Mouse (Mus musculus) cerebellum, adult 9-11 months (tissue): Measurements from ENCODE around the gene Sox5.

Experiments used
- DNase-seq: peaks from one replicate; pipeline ENCODE4 v3.0.0; 2022

The Sox5 gene

DNA sequence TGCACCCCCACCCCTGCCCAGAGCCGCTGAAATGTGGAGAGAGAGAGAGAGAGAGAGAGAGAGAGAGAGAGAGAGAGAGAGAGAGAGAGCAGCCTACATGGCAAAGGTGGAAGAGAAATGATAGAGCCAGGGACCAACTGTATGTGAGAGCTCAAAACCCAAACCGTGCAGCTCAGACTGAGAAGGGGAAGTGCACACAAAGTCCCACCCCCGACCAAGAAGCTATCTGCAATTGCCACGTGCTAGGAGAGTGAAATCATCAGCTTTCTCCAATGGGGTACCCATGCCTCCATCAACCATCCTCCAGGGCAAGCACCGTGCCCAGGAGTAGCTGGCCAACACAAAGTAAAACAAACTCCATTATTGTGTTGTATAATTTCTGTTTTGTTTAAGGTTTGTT is 220.1 kb downstream of the Sox5 start:
- no peak for DNase-seq

DNA sequence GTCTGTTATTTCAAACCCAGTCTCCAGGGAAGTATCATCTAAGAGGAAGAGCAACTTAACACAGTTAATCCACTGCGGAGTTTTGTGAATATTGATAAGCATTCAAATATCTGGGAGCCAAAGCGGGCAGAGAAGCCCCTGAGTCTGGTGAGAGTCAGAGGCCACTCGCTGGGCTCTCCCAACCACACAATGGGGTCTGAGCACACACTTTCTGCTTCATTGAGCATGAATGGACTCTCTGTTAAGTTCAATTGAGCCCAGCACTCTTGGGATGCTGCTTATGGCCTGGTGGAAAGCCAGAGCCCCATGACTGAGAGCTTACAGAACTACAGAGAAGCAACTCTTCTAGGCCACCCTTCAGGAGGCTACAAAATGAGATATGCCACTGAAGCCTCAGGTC is 221.6 kb downstream of the Sox5 start:
- no peak for DNase-seq

DNA sequence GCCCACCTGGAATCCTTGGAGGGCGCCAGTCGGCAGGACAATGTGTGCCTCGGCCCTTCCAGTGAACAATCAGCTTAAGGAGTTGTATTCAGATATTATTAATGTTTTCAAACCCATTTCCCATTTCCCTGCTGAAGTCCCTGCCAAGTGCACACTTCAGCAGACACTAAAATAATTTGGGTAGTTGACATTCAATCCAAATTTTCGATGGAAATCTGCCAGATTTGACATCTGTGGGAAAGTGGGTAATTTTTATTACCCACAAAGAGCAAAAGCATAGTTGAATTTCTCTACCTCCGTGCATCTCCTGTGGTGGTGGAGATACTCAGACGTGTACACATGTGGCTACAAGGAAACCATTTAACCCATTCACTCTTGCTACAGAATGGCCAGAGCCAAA is 228.3 kb downstream of the Sox5 start:
- no peak for DNase-seq

DNA sequence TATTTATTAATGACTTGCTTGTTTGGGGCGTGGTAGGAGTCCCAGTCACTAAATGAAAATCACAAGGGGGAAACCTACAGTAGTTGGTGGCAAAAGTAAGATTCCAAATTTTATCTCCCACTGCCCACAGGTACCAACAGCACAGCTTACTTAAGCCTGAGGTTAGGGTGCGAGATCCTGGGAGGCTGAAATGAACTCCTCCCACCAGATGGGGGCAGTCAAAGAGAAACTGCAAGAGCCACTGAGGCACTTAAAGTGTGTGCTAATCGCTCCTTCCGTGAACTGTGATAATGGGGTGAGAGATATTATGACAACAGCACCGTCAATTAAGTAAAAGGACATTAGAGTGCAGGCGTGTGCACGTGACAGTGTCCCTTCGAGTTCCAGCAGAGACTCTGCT is 232.8 kb downstream of the Sox5 start:
- no peak for DNase-seq

DNA sequence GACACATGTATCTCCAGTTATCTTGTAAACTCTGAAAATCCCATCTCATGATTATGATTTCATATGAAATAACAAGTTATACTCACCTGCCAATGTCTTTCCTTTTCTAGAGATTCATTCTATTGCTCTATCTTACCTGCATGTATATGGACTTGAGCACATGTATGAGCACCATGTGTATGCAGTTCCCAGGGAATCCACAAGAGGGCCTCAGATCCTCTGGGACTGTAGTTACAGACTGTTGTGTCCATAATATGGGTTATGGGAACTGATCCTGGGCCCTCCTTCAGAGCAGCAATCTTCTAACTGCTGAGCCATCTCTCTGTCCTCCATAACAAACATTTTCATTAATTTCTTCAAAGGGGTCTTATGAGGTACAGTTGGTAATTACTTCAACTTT is 234.6 kb downstream of the Sox5 start:
- DNase-seq: no peak

DNA sequence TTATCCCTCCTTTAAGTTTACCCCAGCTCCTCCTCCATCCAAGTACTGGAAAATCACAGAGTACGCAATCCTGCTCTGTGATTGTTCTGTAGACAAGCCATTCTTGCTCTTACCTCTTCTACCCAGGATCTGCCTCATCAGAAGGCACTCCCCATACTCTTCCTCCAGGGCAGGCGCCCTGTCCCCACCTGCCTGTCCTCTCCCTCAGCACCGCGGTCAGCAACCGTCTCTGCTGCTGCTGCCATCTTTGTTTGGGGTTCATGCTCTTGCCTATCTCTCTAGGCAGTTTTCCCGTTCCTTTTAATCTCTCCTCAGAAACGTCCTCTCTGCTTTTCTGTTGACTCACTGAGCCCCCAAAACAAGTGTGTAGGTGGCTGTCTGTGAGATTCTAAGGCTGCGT is 236.2 kb downstream of the Sox5 start:
- DNase-seq: no peak

DNA sequence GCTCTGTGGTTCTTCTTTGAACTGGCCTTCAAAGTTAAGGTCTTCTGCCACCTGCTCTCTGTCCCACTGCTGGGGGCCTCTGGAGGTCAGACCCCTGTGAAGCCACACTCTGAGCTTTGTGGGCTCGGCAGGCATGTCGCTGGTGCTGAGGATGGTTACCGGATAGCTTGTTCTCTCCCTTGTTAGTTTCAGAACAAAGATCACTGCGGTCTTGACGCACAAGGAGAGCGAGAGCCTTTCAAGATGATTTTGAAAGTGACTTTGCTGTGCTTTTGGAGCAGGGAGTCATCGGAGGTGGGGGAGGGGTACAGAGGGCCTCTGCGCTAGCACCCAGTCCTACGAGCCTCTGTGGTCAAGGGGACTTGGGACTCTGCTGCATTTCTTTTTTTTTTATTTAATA is 240.5 kb downstream of the Sox5 start:
- no peak for DNase-seq

DNA sequence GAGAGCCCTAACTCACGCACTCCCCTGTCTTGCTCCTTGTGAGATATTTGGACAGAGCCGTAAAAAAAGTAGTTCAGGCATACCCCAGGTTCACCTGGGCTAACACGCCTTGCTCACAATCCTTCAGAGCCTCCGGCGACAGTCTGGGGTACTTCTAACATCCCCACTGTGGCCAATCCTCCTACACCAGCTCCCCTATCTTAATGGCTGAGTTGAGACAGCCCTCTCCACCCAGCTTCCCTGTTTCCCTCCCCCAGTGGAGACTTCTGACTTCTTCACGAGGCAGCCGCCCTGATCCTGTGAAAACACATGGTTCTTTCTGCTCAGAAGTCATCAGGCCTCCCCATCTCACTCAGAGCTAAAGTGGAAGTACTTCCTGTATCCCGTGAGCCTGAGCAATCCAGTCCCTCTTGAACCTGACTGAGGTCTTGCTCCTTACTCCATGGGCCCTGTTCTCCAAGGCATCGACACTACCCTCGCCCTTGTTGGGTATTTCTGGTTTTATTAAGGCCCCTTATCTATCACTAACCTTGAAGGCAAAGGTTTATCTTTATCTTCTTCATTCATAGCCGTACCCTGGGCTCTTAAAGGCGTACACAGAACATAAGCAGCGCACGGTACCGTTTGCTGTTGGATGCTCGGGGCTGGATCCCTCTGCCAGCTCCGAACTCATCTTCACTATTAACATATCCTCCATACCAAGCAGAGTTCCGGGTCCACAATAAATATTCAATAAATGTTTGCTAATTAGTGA is 242.2 kb downstream of the Sox5 start:
- DNase-seq: no peak

DNA sequence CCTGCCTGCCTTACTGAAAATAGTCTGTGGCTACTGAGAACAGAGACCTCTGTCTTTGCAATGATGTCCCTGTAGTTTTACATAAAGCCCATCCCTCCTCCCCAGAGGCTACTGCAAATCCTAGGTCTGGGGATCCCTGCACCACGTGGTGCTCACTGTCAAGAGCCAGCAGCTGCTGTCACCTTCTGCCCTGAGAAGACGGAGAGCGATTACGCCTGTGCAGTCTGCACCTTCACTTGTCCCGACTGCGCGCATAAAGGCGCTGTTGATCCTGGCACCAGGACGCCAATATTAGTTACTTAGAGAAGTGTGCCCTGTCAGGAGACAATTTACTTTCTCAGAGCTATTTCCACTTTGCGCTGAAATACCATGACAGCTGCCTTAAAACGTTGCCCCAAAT is 258.3 kb downstream of the Sox5 start:
- DNase-seq: no peak

DNA sequence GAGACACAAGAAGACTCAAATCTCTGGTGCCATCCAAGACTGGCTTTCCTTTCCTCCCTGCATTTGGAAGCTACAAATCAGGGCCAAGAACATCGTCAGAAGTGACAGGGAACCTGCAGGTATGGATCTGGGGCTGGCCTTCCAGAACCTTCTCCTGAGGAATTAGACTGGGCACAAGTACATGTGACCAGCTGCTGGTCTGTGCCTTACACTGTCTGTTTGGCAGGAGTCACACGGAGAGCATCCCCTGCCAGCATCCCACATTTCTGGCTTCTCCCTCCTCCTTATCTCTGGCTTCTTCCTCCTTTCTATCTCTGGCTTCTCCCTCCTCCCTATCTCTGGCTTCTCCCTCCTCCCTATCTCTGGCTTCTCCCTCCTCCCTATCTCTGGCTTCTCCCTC is 263.0 kb downstream of the Sox5 start:
- no peak for DNase-seq

DNA sequence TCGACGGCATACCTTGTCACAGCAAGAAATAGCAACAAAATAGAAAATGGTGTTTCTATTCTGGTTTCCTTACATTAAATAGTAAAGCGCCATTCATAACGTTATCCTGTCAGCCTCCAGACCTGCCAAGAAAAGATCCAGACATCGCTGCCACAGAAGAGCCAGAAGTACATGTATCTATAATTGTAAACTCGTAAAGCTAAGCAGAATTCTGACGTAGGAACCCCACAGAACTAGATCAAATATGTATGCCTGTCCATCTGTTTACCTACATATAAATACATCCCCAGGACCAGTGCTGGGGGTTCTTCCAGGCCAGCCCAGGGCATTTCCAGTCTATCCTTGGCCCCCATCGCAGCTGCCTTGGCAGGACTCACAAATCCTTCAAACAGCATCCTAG is 265.9 kb downstream of the Sox5 start:
- no peak for DNase-seq

DNA sequence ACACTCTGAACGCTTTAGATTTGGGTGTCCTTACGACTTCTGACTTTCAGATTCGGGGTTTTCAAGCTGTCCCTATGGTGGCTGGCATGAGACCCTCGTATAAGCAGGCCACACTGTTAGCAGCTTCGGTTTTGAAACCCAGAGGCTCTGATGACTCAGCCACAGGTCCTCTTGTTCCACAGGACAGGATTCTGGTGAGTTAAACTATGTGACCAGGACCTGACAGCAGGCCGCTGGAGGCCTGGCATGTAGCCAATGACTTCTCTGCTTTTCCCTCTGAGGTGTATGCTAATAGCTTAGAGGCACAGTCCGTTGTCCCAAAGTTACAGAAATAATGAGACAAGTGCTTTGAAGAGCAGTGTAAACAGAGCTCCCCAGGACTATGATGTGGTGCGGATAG is 268.0 kb downstream of the Sox5 start:
- DNase-seq: no peak

DNA sequence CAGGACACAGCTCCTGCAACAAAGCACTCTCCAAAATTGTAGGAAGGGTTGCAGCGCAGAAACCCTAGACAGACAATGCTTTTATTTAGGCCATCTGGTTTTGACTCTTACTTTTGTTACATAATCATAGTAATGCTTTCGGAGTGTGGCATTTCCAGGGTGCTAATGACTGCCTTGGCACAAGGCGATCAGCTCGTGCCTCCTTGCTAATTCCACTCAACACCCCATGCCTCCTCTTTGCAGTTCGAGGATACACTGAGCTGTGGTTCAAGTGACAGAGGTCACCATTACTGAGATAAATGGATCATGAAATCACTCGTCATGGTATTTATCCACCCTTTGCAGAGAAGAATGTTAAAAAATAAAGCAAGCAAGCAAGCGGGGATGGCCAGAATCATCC is 269.9 kb downstream of the Sox5 start:
- no peak for DNase-seq

DNA sequence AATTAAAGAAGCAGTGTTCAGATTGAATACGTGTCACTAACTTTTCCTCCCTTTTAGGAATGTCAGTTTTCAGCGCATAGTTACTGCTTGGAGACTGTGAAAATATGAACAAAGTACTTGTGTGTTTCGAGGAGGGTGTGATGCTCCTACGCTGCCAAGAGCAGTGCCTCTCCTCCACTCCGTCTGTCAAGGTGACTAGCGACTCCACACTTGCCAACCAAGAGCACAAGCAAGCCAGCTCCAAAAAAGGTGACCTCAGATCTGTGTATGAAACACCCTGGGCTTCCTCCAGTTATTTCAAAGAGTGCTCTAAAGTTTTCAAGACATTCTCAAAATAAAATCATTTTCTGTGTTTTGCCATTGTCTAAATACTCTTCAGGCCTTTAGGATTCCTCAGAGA is 271.6 kb downstream of the Sox5 start:
- DNase-seq: no peak

DNA sequence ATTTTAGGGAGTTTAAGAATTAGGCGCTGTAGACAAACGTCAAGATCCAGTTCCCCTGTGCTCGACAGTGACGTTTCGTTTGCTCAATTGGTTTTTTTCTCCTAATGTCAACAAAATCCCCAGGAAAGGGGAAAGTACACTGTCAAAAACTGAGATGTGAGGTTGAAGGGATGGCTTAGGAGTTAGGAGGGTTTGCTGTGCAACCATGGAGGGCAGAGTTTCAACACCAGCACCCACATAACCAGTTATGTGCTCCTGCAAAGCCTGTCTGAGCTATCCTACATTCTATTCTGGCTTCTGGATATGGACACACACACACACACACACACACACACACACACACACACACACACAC is 277.6 kb downstream of the Sox5 start:
- no peak for DNase-seq

DNA sequence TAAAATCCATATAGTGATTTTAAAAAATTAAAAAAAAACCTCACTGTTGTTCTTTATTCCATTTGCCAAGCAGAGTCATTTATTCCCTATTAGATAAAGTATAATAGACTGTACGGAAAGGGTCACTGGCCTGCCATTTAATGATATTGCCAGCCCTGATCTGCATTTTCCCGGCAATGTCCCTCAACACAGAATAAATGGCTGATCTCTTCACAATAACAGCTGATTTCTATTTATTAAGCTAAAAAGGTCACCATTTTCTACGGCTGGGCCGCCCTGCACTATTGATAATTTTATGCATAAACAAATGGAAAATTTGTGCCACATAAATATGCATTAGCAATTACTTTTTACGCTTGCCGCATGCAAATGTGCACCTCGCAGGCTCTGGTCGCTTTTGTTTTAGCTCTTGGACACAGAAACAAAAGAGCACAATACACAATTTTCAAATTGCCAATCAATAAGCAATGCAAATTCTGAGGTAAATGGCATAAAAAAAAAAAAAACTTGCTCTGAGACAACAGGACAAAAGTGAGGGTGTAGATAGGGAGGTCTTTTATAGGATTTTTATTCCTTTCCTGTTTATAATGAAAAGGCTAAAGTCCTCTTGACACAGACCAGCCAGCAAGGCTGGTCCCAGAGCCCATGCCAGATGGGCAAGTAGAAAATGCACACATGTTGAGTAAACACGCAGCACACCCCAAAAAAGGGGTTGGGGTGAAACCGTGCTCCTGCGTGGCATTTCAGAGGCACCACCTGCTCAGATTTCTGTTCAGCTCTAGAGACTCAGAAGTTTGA is 278.2 kb downstream of the Sox5 start:
- DNase-seq: no peak

DNA sequence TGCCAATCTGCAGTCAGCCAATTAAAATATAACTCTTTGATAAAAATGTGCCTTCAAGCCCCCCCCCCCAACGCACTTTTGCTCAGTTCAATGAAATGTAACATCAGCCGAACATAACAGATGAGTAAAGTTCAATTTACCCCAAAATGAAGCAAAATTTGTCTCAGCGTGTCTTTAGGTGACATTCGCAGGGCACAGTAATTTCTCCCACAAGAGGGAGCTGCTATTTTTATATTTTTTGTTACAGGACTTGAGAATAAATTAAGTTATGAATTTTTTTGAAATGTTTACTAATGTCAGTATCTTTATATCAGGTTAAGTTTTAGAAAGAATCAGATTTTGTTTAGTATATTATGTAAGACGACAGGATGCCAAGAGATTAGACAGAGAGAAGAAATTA is 280.3 kb downstream of the Sox5 start:
- DNase-seq: no peak

DNA sequence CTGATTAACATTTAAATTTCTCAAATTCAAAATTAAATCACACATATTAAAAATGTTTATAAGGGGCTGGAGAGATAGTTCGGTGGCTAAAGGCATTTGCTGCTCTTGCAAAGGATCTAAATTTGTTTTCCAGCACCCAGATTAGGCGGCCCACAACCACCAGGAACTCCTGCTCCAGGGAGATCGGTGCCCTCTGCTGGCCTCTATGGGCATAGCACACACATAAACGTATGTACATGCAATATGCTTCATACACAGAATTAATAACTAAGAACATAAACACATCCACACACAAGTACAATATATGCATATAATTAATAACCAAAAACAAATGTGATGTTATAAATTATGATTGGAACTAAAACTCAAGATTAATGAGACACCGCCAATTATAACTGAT is 283.6 kb downstream of the Sox5 start:
- DNase-seq: no peak

DNA sequence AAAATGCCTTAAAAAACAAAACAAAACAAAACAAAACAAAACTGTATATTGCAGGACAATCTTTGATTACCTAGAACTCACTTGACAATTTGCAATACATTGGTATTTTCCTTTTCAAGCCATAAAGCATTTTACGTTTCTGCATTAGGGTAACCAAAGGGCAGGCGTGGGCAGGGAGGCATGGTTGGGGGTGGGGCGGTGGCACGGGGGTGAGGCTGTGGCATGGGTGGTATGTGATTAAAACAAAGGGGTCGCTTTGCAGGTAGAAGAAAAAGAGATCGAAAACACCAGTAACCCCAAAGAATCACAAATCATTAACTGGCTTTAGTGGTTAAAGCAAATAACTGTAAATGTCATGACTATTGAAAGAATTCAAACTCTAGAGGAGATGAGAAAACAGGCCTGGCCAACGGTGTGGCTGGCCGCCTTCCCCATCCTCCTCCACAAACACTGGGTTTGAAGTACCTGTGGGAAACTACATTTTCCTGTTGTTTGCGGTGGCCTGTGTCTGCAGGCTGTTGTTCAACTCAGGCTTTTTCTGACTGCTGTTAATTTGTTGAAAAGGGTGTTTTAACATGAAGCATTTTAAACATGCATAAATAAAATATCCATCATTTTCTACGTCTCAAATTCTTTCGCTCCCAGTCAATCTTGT is 289.9 kb downstream of the Sox5 start:
- DNase-seq: no peak

DNA sequence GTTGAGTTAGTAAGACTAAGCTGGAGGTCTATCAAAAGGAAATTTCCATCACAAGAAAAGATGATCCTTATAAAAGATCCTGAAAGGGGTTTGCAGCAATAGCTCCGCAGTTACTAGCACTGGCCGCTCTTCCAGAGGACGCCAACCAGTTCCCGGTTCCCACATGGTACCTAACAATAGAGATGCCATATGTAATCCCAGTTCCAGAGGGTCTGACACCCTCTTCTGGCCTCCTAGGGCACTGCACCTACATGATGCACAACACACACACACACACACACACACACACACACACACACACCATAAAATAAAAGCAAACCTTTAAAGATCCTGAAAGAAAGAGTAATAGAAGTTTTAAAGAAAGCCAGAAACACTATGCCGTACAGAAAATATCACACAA is 290.9 kb downstream of the Sox5 start:
- DNase-seq: no peak

DNA sequence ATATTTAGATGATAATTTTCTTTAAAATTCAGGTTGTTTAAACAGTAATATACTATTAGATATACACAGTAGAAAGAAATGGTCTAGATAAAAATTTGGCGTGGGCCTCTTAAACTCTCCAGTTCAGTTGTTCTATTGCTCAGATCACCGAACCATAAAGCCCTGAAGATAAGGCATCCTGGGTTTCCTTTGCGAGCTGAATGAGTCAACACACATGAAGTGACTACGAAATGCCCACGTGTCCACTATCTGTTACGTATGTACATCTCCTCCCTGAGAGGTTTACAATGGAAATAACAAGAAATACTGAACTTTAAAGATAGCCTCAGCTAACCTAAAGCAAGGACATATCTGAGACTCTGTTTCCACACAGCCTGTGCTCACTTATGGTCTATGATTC is 296.2 kb downstream of the Sox5 start:
- no peak for DNase-seq

DNA sequence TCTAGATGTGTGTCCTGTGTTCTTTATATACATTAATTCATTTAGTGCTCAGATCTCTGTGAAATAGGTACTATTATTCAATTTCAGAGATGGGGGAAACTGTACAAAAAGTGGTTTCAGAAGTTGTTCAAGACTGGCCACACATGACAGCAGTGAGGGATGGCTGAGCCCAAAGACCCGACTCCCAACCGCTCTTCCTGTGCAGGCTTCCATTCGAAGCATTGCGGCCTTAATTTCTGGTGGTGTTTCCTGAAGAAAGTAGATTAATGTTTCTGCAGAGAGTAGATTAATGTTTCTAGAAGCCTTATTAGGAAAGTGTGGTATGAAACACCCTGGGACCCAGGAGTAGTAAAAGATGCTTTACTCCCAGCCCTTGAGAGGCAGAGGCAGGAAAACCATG is 298.6 kb downstream of the Sox5 start:
- no peak for DNase-seq

DNA sequence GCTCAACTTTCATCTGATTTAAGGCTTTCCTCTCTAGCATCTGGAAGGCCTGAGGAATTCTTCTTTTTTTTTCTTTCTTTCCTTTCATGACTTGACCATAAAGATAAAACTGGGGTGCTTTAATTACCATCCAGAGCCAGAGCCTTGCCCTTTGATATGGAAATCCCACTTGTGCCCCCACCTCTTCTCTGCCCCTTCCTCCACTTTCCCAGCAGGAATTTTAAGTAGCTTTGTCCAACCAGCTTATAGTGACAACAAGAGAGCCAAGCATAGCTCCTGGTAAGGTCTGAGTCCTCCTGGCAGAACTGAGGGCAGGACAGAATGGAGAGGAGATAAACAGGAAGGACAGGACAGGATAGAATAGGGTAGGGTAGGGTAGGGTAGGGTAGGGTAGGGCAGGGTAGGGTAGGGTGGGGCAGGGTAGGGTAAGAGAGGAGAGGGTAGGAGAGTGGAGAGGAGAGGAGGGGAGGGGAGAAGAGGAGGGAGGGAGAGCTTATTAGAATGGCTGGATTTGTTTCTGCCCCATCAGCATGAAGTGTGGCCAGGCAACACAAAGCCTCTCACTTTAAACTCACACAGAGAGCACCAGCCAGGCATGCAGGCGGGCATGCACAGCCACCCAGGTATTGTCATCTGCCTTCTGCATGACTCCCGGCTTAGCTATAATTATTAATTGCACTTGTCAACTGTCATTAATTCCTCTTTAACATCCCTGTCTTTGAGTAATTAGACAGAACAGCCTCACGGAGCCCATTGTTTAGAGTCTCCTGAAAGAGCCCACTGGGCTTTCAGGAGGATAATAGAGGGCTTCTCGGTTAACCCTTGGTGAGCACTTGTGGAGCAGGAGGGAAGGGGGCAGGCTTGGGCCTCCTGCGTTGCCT is 300.9 kb downstream of the Sox5 start:
- no peak for DNase-seq
